Mouse (Mus musculus) heart, adult 9 months (tissue): ENCODE measurements at regions not wholly inside any gene's neighbourhood (a gene's known extent, or its start where the extent isn't known, plus 50 kb on each side); places are given as distances from the start of the nearest gene placed in this dataset.

Experiments
- DNase-seq, 2 experiments: peaks; one replicate each; pipeline ENCODE4 v3.0.0; 2022; ENCODE audit warnings: low spot score in 2 of 2

DNA sequence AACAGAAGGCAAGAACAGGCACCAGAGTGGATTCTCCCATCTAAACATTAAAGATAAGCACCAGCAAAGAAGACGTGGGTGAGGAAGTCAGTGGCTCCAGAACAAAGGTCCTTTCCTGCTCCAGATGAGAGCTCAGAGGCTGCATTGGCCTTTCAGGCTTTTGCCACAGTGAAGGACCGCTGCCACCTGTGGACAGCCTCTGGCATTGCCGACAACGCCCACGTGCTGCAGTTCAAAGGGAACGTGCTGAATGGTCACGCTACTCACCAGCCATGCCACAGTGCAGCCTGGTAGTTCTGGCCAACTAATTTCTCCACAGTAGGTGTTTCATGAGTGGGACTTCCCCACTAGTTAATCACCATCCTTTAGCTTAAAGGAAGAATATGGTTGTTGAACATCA is 365.1 kb downstream of the Dmrt2 start:
- DNase-seq, result no peak

DNA sequence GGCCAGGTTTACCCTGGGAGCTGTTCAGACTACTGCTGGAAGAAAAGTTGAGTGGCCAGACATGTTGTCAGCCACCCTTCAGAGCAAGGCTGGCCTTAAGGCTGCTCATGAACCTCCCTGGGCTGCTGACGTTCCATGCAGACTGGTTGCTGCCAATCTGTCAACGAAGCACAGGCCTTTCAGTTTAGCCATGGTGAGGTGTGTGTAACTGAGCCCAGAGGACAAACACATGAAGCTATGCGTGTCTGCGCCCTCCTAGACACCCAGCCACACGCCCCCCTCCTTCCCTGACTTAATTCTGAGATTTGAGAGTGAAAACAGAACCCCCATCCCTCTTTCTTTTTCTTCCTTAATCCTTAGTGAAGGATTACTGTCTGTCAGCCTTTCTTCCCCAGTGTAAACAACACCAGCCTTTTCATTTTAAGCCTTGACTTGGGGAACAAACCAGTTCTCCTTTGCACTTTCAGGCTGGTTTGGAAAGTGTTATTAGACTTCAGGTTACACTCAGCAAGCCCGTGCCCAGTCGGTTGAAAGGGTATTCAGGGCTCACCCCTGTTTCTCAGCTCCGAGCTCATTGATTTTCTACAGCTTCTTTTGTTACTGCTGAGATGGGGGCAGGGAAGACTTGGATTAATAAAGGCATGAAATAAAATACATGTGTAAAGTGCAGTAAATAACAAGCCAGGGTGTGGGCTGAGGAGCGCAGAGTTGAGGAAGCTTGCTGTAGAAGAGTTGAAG is 379.4 kb downstream of the Dmrt2 start:
- no peak for DNase-seq

DNA sequence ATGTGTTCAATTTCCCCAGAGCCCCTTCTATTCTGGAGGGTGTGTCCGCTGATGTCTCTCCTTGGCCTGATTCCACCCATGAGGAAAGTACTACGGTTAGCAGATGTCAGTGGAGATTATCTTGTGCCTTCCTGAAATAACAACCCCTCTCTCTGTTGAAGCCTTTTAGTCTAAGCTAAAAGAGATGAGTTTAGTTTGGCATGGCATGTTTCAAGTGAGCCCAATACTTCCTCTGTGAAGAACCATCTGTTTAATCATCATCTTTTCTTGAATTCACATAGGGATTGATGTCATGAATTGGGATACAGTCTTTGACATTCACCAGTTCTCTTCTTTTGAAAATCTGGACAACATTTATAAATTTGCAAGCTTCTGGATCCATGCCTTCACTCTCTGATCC is 387.5 kb downstream of the Dmrt2 start:
- DNase-seq, result no peak

DNA sequence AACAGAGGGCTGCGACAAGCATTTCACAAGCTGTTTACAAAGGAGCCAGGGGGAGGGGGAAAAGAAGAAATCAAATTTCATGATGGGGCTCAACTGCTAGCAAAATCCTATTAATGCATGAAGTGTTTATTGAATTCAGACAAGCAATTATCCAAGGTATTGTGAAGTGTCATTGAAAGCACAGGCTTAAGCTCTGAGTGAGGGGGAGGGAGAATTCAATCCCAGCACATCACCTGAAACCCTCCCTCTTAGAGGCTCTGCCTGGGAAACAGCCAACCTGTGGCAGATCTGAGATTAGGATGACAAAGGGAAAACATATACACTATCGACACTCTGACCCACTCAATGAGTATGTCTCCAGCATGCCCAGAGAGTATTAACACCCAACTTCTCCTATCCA is 396.3 kb downstream of the Dmrt2 start:
- no peak for DNase-seq

DNA sequence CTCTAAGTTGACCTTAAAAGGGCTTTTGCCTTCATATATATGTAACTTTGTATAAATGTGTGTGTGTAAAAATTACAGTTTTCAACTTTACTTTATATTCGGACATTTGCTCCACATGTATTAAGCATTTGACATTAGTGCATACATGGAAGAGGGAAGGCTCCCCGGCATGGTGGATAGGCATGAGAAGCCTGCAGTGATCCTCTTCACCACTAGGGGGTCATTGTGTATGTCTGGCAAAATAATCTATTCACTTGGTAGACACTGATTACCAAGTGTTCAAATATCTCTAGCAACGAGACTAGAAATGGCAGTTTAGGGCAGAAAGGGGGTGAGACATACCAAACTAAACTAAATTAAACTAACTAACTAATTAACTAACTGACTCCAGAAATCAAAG is 397.7 kb downstream of the Dmrt2 start:
- no peak for DNase-seq

GRCm38 (mm10) chr19:26088318-26088717 is 416.1 kb downstream of the Dmrt2 start:
- DNase-seq, result no peak

DNA sequence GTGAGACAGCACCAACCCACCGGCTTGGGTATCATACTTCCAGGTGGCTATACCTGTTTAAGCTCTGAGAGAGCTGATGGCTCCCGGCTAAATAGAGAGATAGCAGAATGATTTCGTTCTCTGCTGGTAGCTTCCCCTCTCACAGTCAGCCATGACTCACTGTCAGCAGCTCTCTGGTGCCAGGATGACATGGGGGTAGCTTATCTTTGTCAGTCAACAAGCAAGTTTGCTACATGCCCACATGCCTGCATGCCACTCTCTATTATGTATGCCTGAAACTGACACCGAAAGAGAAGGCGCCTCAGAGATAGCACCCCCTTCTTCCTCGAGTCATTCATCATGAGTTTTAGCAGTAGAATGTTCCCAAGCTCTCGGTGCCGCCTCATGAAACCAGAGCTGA is 419.2 kb downstream of the Dmrt2 start:
- DNase-seq, result no peak

GRCm38 (mm10) chr19:26093844-26094243 is 421.6 kb downstream of the Dmrt2 start:
- no peak for DNase-seq

GRCm38 (mm10) chr19:26114326-26114725 is 442.1 kb downstream of the Dmrt2 start:
- DNase-seq, result no peak

DNA sequence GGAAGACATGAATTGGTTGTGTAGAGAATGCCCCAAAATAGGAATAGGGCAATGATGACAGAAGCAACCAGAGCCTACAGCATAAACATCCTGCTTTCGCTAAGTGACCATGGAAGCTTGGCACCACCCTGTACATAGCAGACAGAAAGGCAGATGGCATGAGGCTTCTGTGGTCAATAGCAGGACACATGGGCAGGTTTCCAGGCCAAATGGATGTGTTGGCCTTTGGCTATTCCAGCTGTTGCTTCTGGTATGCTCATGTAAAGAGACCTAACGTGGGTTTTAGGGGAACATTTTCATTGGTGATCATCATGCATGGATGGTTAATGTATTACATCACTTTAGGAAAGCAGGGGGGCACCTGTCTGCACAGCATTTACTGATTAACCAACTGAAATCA is 456.2 kb downstream of the Dmrt2 start:
- DNase-seq, result no peak

DNA sequence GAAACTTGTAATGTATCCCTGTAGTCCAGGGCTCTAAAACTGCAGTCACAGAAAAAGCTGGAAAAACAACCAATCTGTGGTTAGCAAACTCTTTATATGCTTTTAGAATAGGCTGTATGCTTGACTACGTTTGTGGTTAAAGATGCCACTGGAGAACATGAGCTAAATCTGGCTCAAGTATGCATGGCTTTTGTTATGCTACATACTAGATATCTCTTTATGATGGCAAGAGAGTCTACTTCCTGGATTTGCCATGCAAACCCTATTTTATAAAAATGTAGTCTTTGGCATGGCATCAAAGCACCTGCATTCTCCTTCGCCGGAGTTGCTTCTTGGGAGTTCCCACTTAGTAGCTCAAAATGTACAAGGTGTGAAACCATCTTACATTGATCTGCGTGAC is 462.2 kb downstream of the Dmrt2 start:
- no peak for DNase-seq

GRCm38 (mm10) chr19:26135398-26136104 is 463.3 kb downstream of the Dmrt2 start:
- no peak for DNase-seq

GRCm38 (mm10) chr19:26140647-26141046 is 464.2 kb upstream of the Smarca2 start:
- DNase-seq, result no peak

GRCm38 (mm10) chr19:26143539-26143938 is 461.3 kb upstream of the Smarca2 start:
- no peak for DNase-seq

- DNase-seq, result no peak
These were observed 453.6 kb upstream of the Smarca2 start for GRCm38 (mm10) chr19:26151216-26151615.

GRCm38 (mm10) chr19:26164993-26165392 is 439.9 kb upstream of the Smarca2 start:
- no peak for DNase-seq

- no peak for DNase-seq
These were observed 423.1 kb upstream of the Smarca2 start for GRCm38 (mm10) chr19:26181774-26182173.

- DNase-seq, result no peak
These were observed 419.8 kb upstream of the Smarca2 start for GRCm38 (mm10) chr19:26185012-26185411.

- no peak for DNase-seq
These were observed 414.0 kb upstream of the Smarca2 start for GRCm38 (mm10) chr19:26190803-26191202.

DNA sequence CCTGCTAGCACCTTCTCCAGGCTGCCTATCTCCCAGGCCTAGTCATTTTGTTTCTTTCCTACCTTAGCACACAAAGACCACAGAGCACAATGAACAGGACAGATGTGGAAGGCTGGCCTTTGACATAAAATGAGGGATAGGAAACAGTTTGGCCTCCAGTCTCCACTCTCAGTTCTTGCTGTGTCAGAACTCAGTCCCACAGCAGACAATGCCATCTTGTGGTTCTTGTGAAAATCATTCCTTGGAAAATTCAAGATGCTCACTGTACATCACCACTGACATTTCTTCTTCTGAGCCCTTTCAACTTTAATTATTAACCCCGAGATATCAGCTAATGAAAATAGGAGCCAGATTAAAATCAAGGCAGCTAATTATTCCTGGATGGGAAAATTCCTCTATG is 411.2 kb upstream of the Smarca2 start:
- no peak for DNase-seq

- DNase-seq, result no peak
These were observed 396.1 kb upstream of the Smarca2 start for GRCm38 (mm10) chr19:26208760-26209159.

- DNase-seq, result no peak
These were observed 370.3 kb upstream of the Smarca2 start for GRCm38 (mm10) chr19:26234539-26234938.

DNA sequence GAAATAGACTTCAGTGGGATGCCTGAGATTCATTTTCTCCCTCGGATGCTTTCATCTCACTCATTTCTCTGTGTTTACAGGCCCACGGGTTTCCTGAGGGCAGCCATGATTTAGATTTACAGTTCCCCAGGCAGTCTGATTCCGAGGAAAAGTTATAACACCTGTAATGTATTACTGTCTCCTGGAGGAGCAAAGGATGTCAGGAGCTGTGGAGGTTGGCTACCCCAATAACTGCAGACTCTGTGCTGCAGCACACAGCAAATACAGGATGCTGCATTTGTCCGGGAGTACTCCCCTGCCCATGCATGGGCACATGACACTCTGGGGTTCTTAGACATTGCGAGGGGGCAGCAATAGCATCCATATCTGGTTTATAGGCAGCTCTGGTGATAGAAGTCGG is 360.8 kb upstream of the Smarca2 start:
- DNase-seq, result no peak

DNA sequence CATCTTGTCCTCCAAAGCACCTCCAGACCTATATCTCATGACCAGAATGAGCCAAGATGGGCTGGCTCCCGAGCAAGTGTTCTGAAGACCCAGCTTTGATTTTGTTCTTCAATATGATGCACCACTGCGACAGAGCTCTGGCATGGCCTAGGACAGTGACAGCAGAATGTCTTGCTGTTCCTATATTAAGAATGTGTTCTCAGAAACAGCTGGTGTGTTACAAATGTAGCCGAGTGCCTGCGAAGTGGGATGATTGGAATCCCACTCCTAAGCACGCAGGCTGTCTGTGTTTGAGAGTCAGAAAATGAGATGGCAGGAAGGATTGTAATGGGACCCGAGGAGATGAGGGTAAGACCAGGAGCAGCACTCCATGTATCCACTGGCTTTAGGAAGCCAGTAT is 355.1 kb upstream of the Smarca2 start:
- no peak for DNase-seq
